Mouse (Mus musculus) WW6 (cell line): ENCODE data around the gene Vmn1r75.

Experiments
- DNase-seq: peaks from one replicate; pipeline ENCODE4 v3.0.0-alpha.2; 2013; ENCODE audit warnings: low read depth, low spot score

Vmn1r75 gene

DNA sequence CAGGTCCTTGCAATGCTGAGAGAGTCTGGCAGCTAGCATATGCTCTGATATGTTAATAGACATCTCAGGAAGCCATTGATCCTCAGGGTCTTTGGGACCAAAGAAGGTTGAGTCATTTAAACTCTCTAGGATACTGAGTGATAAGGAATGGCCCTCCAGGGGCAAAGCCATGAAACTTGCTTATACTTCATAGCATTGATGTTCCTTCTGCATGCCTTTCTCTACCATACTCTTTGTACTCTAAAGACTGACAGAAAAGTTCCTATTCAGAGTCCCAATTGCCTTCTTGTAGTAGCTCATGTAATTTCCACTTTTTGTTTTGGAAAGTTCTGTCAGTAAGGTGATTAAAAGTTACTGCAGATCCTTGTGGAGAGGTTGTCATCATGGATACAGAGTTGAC, at the start of gene Vmn1r75:
TSS of gene Vmn1r75 (plus strand) at position 301 of the 400 bp plus-strand sequence.
- no peak for DNase-seq

DNA sequence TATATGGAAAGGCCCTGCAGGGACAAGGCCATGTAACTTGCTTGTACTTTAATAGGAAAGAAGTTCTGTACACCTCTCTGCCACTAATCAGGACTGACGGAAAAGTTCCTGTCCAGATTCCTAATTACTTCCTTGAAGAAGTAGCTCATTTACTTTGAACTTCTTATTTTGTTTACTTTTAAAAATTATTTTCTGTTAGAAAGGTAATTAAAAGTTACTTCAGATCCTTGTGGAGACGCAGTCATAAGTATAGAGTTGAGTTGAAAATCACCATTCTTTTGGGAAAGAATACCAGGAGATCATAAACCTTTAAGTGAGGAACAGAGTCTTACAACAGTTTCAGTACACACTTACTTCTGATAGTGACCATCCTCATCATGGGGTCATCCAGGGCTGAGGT, 40.8 kb upstream of the Vmn1r75 start, which contains the start of gene Vmn1r74:
TSS of gene Vmn1r74 (plus strand) at position 301 of the 400 bp plus-strand sequence.
- no peak for DNase-seq
